20 mouse cellular contexts compared by ENCODE assay signal in genomic region chr2:76400178-76400577, GRCm38 (mm10). TPM values are rescaled to one million over a fixed set of nuclear protein-coding genes. Genes with fewer than 3 reads are reported as not detected.
"Had no signal": no experiment of that assay in that cellular context is flagged by ENCODE, and none has a peak within 500 bp of the region (broad histone marks: within the 10 kb centered on the region; RNA-seq: fewer than 3 reads in every experiment).

No protein-coding gene starts in this region.

- H3K4me1 ChIP-seq: stomach, embryonic 15.5 days had no signal

- H3K9me3 ChIP-seq: midbrain, embryonic 10.5 days; midbrain, embryonic 12.5 days; neural tube, embryonic 13.5 days; stomach, embryonic 15.5 days had no signal

- ATAC-seq: midbrain, embryonic 16.5 days had no signal

- H3K9ac ChIP-seq: lung, embryonic 14.5 days; midbrain, embryonic 12.5 days; neural tube, embryonic 13.5 days; stomach, embryonic 15.5 days had no signal

- H3K36me3 ChIP-seq: midbrain, embryonic 10.5 days; midbrain, embryonic 12.5 days; neural tube, embryonic 13.5 days; stomach, embryonic 15.5 days had no signal

- H3K4me3 ChIP-seq: midbrain, embryonic 10.5 days; midbrain, embryonic 12.5 days; myocyte; neural tube, embryonic 13.5 days; stomach, embryonic 15.5 days had no signal

- DNase-seq: lung, adult 18-20 months; lung, embryonic 14.5 days; lung, postnatal 10 days; lung, postnatal 4 days; midbrain, embryonic 14.5 days; right cerebral cortex, postnatal 14 days; thymus, adult 2 months; thymus, postnatal 25 days; thymus, postnatal 4 days had no signal

- H3K4me2 ChIP-seq: lung, embryonic 14.5 days; midbrain, embryonic 12.5 days; neural tube, embryonic 13.5 days; stomach, embryonic 15.5 days had no signal

- H3K27me3 ChIP-seq: stomach, embryonic 15.5 days had no signal

- H3K27ac ChIP-seq: midbrain, embryonic 10.5 days; midbrain, embryonic 12.5 days; neural tube, embryonic 13.5 days; stomach, embryonic 15.5 days; stomach, postnatal 0 days had no signal

RNA-seq across cellular contexts. Expression of gene Cyct, which starts 39.9 kb away (rescaled TPM):
- polyA plus RNA-seq: lung, embryonic 14.5 days; lung, embryonic 16.5 days; midbrain, embryonic 10.5 days; midbrain, embryonic 12.5 days; midbrain, embryonic 14.5 days; myocyte; neural tube, embryonic 11.5 days; neural tube, embryonic 13.5 days; spleen, adult 2 months; stomach, embryonic 15.5 days; stomach, postnatal 0 days; thymus, adult 2 months; urinary bladder, adult 2 months had no signal
